Comparison of ENCODE assay signal across 13 mouse cellular contexts in genomic region chr6:134751883-134752647, GRCm38 (mm10). TPM values are rescaled to one million over a fixed set of nuclear protein-coding genes. Genes with fewer than 3 reads are reported as not detected.
DNase-seq lines count a peak whose midpoint lies in the region; ATAC-seq and TF ChIP-seq lines count a peak whose summit lies in the region.
"Had no signal": no experiment of that assay in that cellular context is flagged by ENCODE, and none has a peak within 500 bp of the region (broad histone marks: within the 10 kb centered on the region; RNA-seq: fewer than 3 reads in every experiment).

No protein-coding gene starts in this region.

- ATAC-seq in limb, embryonic 14.5 days (ENCODE audit: low FRiP score, low read depth) = no peak
- no peak for ATAC-seq in hindbrain, embryonic 16.5 days
- ATAC-seq: liver, postnatal 0 days had no signal

- 62% methylated on average over 5 of the region's 5 CpGs for WGBS in embryonic facial prominence, embryonic 10.5 days
- 48% methylated on average over 5 of the region's 5 CpGs for WGBS in limb, embryonic 14.5 days
- WGBS in hindbrain, embryonic 16.5 days = 92% methylated on average over 5 of the region's 5 CpGs

- peaks cover 31% of the 10 kb centered on the region for H3K36me3 ChIP-seq in embryonic facial prominence, embryonic 10.5 days (replicated peaks)
- 0 out of 2 replicates have a peak, but pooled peaks cover 5% of the 10 kb centered on the region for H3K36me3 ChIP-seq in limb, embryonic 14.5 days (ENCODE audit: control insufficient read depth, insufficient read depth, low read length)
- H3K36me3 ChIP-seq in hindbrain, embryonic 16.5 days (ENCODE audit: control insufficient read depth, insufficient read depth, low read length) = no peaks in the 10 kb centered on the region
- H3K36me3 ChIP-seq: hindbrain, embryonic 13.5 days had no signal

- H3K4me3 ChIP-seq in embryonic facial prominence, embryonic 10.5 days = no peak overlapping the region
- H3K4me3 ChIP-seq in limb, embryonic 14.5 days (replicated peaks; ENCODE audit: low read length) = no peak overlapping the region
- no peak overlapping the region for H3K4me3 ChIP-seq in hindbrain, embryonic 16.5 days (ENCODE audit: low read length)
- H3K4me3 ChIP-seq: hindbrain, embryonic 13.5 days; kidney, embryonic 15.5 days; layer of hippocampus, adult 2 months had no signal

- TF ChIP-seq POLR2A in limb, embryonic 14.5 days (IDR thresholded peaks at IDR 0.05; ENCODE audit: borderline replicate concordance, extremely low read depth, insufficient read depth, insufficient read length) = no peak

- H3K9ac ChIP-seq in limb, embryonic 14.5 days (ENCODE audit: low read depth, low read length, severe bottlenecking) = no peak overlapping the region
- no peak overlapping the region for H3K9ac ChIP-seq in hindbrain, embryonic 16.5 days (ENCODE audit: low read depth, low read length)
- H3K9ac ChIP-seq: hindbrain, embryonic 13.5 days; kidney, embryonic 15.5 days; liver, postnatal 0 days had no signal

- H3K4me2 ChIP-seq in limb, embryonic 14.5 days (replicated peaks; ENCODE audit: low read depth, low read length, severe bottlenecking) = no peak overlapping the region
- H3K4me2 ChIP-seq in hindbrain, embryonic 16.5 days (ENCODE audit: low read length) = no peak overlapping the region
- H3K4me2 ChIP-seq: hindbrain, embryonic 13.5 days; kidney, embryonic 15.5 days had no signal

- no peaks in the 10 kb centered on the region for H3K9me3 ChIP-seq in embryonic facial prominence, embryonic 10.5 days
- no peaks in the 10 kb centered on the region for H3K9me3 ChIP-seq in limb, embryonic 14.5 days (ENCODE audit: control insufficient read depth, low read length)
- H3K9me3 ChIP-seq in hindbrain, embryonic 16.5 days (ENCODE audit: control insufficient read depth, low read length) = no peaks in the 10 kb centered on the region
- H3K9me3 ChIP-seq: hindbrain, embryonic 13.5 days; kidney, embryonic 15.5 days had no signal

- DNase-seq in embryo, embryonic 10 days (ENCODE audit: low spot score) = peak; percentile 39
- no peak for DNase-seq in embryo, embryonic 9.5 days (ENCODE audit: extremely low spot score)
- DNase-seq in CD4-positive, CD25-positive, alpha-beta regulatory T cell, adult 2 months (ENCODE audit: low read depth, low spot score) = peak; percentile 29
- peak; percentile 24 for DNase-seq in embryonic facial prominence, embryonic 10.5 days (ENCODE audit: low spot score)
- peak; percentile 38 for DNase-seq in limb, embryonic 14.5 days (ENCODE audit: low spot score)
- no peak for DNase-seq in left cerebral cortex, postnatal 14 days (ENCODE audit: low spot score in 2 of 2)
- no peak for DNase-seq in testis, postnatal 10 days (ENCODE audit: low spot score)
- DNase-seq: cerebellum, adult 11 months; liver, postnatal 0 days had no signal

- no peaks in the 10 kb centered on the region for H3K27me3 ChIP-seq in embryonic facial prominence, embryonic 10.5 days (replicated peaks; ENCODE audit: low read depth, poor library complexity, severe bottlenecking)
- no peaks in the 10 kb centered on the region for H3K27me3 ChIP-seq in limb, embryonic 14.5 days (ENCODE audit: control insufficient read depth, insufficient read depth, low read length)
- no peaks in the 10 kb centered on the region for H3K27me3 ChIP-seq in hindbrain, embryonic 16.5 days (replicated peaks; ENCODE audit: control insufficient read depth, insufficient read depth, low read length)
- H3K27me3 ChIP-seq: hindbrain, embryonic 13.5 days; kidney, embryonic 15.5 days had no signal

- H3K4me1 ChIP-seq in embryonic facial prominence, embryonic 10.5 days = peaks cover 7% of the 10 kb centered on the region; the same call in 1 of the 2 replicates
- H3K4me1 ChIP-seq in limb, embryonic 14.5 days (ENCODE audit: control insufficient read depth, insufficient read depth, low read length) = no peaks in the 10 kb centered on the region
- no peaks in the 10 kb centered on the region for H3K4me1 ChIP-seq in hindbrain, embryonic 16.5 days (ENCODE audit: control insufficient read depth, insufficient read depth, low read depth, low read length)
- H3K4me1 ChIP-seq: hindbrain, embryonic 13.5 days; kidney, embryonic 15.5 days had no signal

- no peak overlapping the region for H3K27ac ChIP-seq in embryonic facial prominence, embryonic 10.5 days (replicated peaks)
- no peak overlapping the region for H3K27ac ChIP-seq in limb, embryonic 14.5 days (replicated peaks; ENCODE audit: low read depth, low read length)
- no peak overlapping the region for H3K27ac ChIP-seq in hindbrain, embryonic 16.5 days (ENCODE audit: low read depth, low read length)
- H3K27ac ChIP-seq: hindbrain, embryonic 13.5 days; kidney, embryonic 15.5 days; layer of hippocampus, adult 2 months had no signal

- intact Hi-C loops in left cerebral cortex, postnatal 14 days (cut with DNase I) = no loop called here

RNA-seq across cellular contexts. Expression of gene Dusp16, which starts 40.4 kb away (rescaled TPM):
- 11.9 TPM in 2 replicates for polyA plus RNA-seq in embryonic facial prominence, embryonic 10.5 days (2016; fragmentation: Nextera tagmentation; extraction: Ambion mirVana)
- 19.2 and 20.0 TPM in 2 replicates for polyA plus RNA-seq in limb, embryonic 14.5 days (2012; rRNA removed)
- polyA plus RNA-seq in limb, embryonic 14.5 days (2014; fragmentation: Nextera tagmentation; extraction: Ambion mirVana) = 24.6 and 26.2 TPM in 2 replicates
- 1 to 10 TPM; 5.4 to 6.0 TPM for total RNA-seq in left cerebral cortex, postnatal 14 days (2021)
- polyA plus RNA-seq in hindbrain, embryonic 16.5 days (2015; fragmentation: Nextera tagmentation; extraction: Ambion mirVana) = 4.7 and 5.1 TPM in 2 replicates

Comparison
In these comparisons a context has a peak if more than half of its experiments do, and no peak if none do; other contexts are left out.
1. DNase-seq: peak in embryo, embryonic 10 days (single experiment), CD4-positive, CD25-positive, alpha-beta regulatory T cell, adult 2 months (single experiment), embryonic facial prominence, embryonic 10.5 days (single experiment) and limb, embryonic 14.5 days (single experiment); none in embryo, embryonic 9.5 days (single experiment), left cerebral cortex, postnatal 14 days (0 of 2) and testis, postnatal 10 days (single experiment).